Mouse (Mus musculus): ENCODE results near the gene Poc1b.

- TF ChIP-seq CTCF (IDR thresholded peaks at IDR 0.05; ENCODE audit: borderline replicate concordance, insufficient read depth, low read depth, low read length) (no peak), POLR2A (IDR thresholded peaks at IDR 0.05; ENCODE audit: borderline replicate concordance, insufficient read depth, low read length) (no peak)
Observed at GRCm38 (mm10) chr10:99132189-99132588, 25.4 kb downstream of the Poc1b start.
